Mouse (Mus musculus) ovary, adult 10 weeks (tissue): ENCODE measurements around the gene Rsc1a1. TPM values are rescaled to one million over a fixed set of nuclear protein-coding genes. Genes with fewer than 3 reads are reported as not detected.

Source experiments
- polyA plus RNA-seq: library from polyadenylated mRNA; stranded (reverse); fragments of 350-450 nt; fragmentation: Illumina TruSeq; extraction: RNeasy Lipid Tissue Mini Kit (QIAGEN cat#74804); gene quantifications from one replicate; pipeline ENCODE4 v1.2.3, GENCODE M21; 2014

Gene Rsc1a1
- polyA plus RNA-seq = not detected

GRCm38 (mm10) chr4:141685499-141685898 lies at the start of gene Rsc1a1:
TSS of gene Rsc1a1 (minus strand) at chr4:141685599.

GRCm38 (mm10) chr4:141722731-141723672 lies 37.6 kb upstream of the Rsc1a1 start, which contains the start of gene Ddi2:
TSS of gene Ddi2 (minus strand) at chr4:141723419.

GRCm38 (mm10) chr4:141664799-141665198 lies 20.6 kb downstream of the Rsc1a1 start, which contains the start of gene Plekhm2:
TSS of gene Plekhm2 (minus strand) at chr4:141664899.

Other genes with a start within 250 kb of the Rsc1a1 start
- gene Srarp, start 249.5 kb downstream of the Rsc1a1 start, polyA plus RNA-seq = not detected
- not detected for gene Zbtb17, start 240.9 kb downstream of the Rsc1a1 start, polyA plus RNA-seq
- 10.1 TPM for gene Spen, start 147.0 kb downstream of the Rsc1a1 start, polyA plus RNA-seq
- gene Fblim1, start 79.5 kb downstream of the Rsc1a1 start, polyA plus RNA-seq = 17.2 TPM
- gene Tmem82, start 67.0 kb downstream of the Rsc1a1 start, polyA plus RNA-seq = not detected
- gene Slc25a34, start 61.8 kb downstream of the Rsc1a1 start, polyA plus RNA-seq = not detected
- gene Plekhm2, start 20.7 kb downstream of the Rsc1a1 start, polyA plus RNA-seq = 1.4 TPM
- gene Ddi2, start 37.8 kb upstream of the Rsc1a1 start, polyA plus RNA-seq = 42.6 TPM
- gene Agmat, start 61.1 kb upstream of the Rsc1a1 start, polyA plus RNA-seq = not detected
- gene Dnajc16, start 105.3 kb upstream of the Rsc1a1 start, polyA plus RNA-seq = 7.3 TPM
- gene Casp9, start 108.0 kb upstream of the Rsc1a1 start, polyA plus RNA-seq = 16.1 TPM
- gene Cela2a, start 140.6 kb upstream of the Rsc1a1 start, polyA plus RNA-seq = not detected
- gene Ctrc, start 160.8 kb upstream of the Rsc1a1 start, polyA plus RNA-seq = not detected
- gene Efhd2, start 189.3 kb upstream of the Rsc1a1 start, polyA plus RNA-seq = 2.5 TPM